Mouse (Mus musculus) colon, adult 2 months (tissue): Measurements from ENCODE around the gene Mpz. TPM values are rescaled to one million over a fixed set of nuclear protein-coding genes. Genes with fewer than 3 reads are reported as not detected.

Experiments
- polyA plus RNA-seq: library from polyadenylated mRNA; depleted of rRNA; stranded (reverse); fragments of >200 nt; gene quantifications from 2 replicates; pipeline ENCODE4 v1.2.3, GENCODE M21; 2012; rRNA removed

Gene Mpz
- polyA plus RNA-seq = 0.91 and 1.0 TPM in 2 replicates

DNA sequence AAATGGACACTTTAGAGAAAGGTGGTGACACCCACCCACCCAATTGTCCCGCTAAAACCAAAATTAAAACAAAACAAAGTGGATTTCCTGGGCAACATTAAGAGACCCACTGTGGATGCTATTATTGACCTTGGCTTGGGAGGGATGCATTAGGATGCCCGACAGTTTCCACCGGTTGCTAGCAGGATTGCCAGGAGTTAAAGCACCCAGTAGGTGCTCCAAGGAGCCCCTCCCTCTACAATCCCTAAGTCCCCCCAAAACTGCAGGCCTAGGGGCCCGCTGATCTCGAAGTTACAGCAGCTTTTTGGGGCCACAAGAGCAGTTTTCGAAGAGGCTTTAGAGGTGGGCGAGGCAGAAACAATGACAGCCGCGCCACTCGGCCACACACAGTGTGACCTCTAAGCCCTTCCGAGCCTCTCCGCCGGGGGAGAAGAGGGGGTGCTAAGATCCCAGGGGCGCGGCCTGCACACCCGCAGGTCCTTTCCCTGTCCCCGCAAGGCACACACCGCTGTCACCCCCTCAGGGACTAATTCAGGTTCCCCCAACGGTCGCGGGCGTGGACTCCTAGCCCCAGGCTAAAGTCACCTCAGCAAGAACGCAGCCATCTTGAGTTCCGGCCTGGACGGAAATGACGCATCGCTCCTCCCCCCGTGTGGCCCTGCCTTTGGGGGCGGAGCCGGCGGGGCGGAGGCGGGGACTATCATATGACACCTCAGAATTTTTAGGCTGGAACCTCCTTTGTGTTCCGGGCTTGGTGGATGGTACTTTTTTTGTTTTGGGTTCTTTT, at the start of gene Mpz, which contains the start of gene Sdhc:
Gene Mpz (plus strand): TSS at position 738 of the 787 bp plus-strand sequence.
Gene Sdhc (minus strand): TSS at position 630 of the 787 bp plus-strand sequence.

DNA sequence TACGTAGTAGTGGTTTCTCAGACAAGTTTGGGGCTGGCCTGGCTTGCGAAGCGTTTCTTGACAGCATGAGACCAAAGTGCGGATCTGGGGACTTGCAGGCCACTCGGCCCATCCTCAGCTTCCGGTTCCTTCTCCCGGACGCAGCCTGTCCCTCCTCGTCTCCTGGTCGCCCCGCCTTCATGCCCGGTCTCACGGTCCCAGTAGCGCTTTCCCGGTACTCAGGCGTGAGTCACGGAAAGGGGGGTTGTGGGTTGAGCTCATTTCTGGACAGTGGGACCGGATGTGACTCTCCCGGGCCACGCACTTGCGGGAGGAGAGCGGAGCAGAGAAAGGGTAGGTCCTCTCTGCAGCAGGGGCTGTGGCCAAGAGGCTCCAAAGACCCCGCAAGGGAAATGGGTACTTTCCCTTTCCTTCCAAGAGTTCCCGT, 36.6 kb upstream of the Mpz start, which contains the start of gene Cfap126:
Gene Cfap126 (plus strand): TSS at position 46 of the 427 bp plus-strand sequence.

DNA sequence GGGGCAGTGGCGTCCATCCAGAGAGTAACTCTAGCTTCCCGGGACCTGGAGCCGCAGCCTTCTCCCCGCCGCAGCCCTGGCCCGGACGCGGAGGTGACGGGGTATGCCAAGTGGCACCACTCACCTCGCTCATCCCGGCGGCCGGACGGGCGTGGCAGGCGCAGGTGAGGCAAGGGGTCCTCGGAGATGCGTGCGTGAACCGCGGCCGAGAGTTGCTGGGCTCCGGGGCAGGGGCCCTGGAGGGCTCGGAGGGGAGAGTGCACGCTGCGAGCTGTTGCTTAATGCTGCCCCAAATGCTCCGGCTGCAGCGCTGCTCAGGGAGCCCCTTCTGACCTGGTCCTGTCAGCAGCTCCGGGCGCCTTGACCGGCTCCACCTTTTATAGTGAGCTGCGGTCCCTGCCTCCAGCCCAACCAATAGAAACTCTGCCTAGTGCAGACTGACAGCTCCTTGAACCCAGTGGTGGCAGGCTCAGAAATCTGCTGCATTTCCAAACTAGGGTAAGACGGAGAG, 45.4 kb downstream of the Mpz start, which contains the start of gene Pcp4l1:
Gene Pcp4l1 (minus strand): TSS at position 382 of the 511 bp plus-strand sequence.

Other genes starting within 250 kb of the Mpz start
- 0.37 and 0.59 TPM in 2 replicates for gene Fcrlb, start 237.8 kb upstream of the Mpz start, polyA plus RNA-seq
- 2.6 and 4.0 TPM in 2 replicates for gene Fcrla, start 223.1 kb upstream of the Mpz start, polyA plus RNA-seq
- gene Fcgr2b, start 174.2 kb upstream of the Mpz start, polyA plus RNA-seq = 6.6 and 13.8 TPM in 2 replicates
- 1.3 and 1.4 TPM in 2 replicates for gene Fcgr4, start 131.8 kb upstream of the Mpz start, polyA plus RNA-seq
- gene Fcgr3, start 85.8 kb upstream of the Mpz start, polyA plus RNA-seq = 7.1 and 7.7 TPM in 2 replicates
- gene Cfap126, start 36.8 kb upstream of the Mpz start, polyA plus RNA-seq = 1.2 and 1.7 TPM in 2 replicates
- 205 and 248 TPM in 2 replicates for gene Sdhc, start 108 bp upstream of the Mpz start, polyA plus RNA-seq
- 42.0 and 71.2 TPM in 2 replicates for gene Pcp4l1, start 45.6 kb downstream of the Mpz start, polyA plus RNA-seq
- 2.3 and 2.4 TPM in 2 replicates for gene Nr1i3, start 63.3 kb downstream of the Mpz start, polyA plus RNA-seq
- 35.4 and 39.0 TPM in 2 replicates for gene Tomm40l, start 71.8 kb downstream of the Mpz start, polyA plus RNA-seq
- 0.64 and 3.6 TPM in 2 replicates for gene Apoa2, start 74.3 kb downstream of the Mpz start, polyA plus RNA-seq
- 34.3 and 37.0 TPM in 2 replicates for gene Fcer1g, start 83.7 kb downstream of the Mpz start, polyA plus RNA-seq
- gene Adamts4, start 99.7 kb downstream of the Mpz start, polyA plus RNA-seq = 4.7 TPM in 2 replicates
- 134 and 158 TPM in 2 replicates for gene Ndufs2, start 100.7 kb downstream of the Mpz start, polyA plus RNA-seq
- gene B4galt3, start 119.6 kb downstream of the Mpz start, polyA plus RNA-seq = 75.9 and 85.5 TPM in 2 replicates
- 31.9 and 36.7 TPM in 2 replicates for gene Ppox, start 130.5 kb downstream of the Mpz start, polyA plus RNA-seq
- 41.4 and 43.3 TPM in 2 replicates for gene Usp21, start 137.3 kb downstream of the Mpz start, polyA plus RNA-seq
- 23.2 and 26.3 TPM in 2 replicates for gene Ufc1, start 144.3 kb downstream of the Mpz start, polyA plus RNA-seq
- gene Dedd, start 178.4 kb downstream of the Mpz start, polyA plus RNA-seq = 49.2 and 53.1 TPM in 2 replicates
- gene Nit1, start 194.9 kb downstream of the Mpz start, polyA plus RNA-seq = 62.5 and 68.1 TPM in 2 replicates
- 2.3 and 5.7 TPM in 2 replicates for gene Pfdn2, start 195.0 kb downstream of the Mpz start, polyA plus RNA-seq
- gene Klhdc9, start 210.1 kb downstream of the Mpz start, polyA plus RNA-seq = 1.0 and 2.1 TPM in 2 replicates
- 2.6 and 3.2 TPM in 2 replicates for gene Nectin4, start 219.4 kb downstream of the Mpz start, polyA plus RNA-seq
- gene Arhgap30, start 238.2 kb downstream of the Mpz start, polyA plus RNA-seq = 3.7 and 4.7 TPM in 2 replicates